Mouse (Mus musculus): ENCODE results near the gene Crybb1. TPM values are rescaled to one million over a fixed set of nuclear protein-coding genes. Genes with fewer than 3 reads are reported as not detected.

The Crybb1 gene
- total and polyA plus RNA-seq, 2 experiments from 2014 or later = 5.0 to 10.8 TPM

DNA sequence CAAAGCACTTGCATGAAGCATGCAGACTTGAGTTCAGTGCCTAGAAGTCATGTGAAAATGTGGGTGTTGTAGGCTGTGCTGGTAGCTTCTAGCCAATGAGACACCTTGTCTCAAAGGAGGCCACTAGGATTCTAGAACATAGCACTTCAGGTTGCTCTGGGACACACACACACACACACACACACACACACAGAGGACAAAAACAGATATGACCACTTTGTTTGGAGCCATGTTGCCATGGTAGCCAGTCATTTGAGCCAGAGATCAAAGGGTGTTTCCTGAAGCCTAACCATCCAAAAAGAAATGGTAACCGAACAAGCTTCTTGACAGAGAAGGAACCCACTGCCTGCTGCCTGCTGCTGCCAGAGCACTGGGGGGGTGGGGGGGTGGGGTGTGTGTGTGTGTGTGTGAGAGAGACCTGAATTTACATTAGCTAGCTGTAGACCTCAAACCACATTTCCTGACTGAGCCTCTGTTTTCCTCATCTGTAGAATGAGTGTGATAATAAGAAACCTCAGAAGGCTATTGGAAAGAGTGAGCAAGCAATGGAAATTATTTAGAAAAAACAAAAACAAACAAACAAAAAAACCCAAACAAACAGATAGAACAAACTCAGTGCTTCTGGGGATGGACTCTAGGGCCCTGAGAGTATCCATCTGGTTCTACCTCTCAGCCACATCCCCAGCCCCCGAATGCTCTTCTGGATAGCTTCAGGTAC lies 18.3 kb downstream of the Crybb1 start:
- Histone ChIP-seq H3K4me1 (ENCODE audit: insufficient read depth) (peaks cover 2% of the 10 kb centered on the region; the same call in 1 of the 2 replicates), H3K9ac (no peak overlapping the region), H3K4me2 (ENCODE audit: low read depth) (no peak overlapping the region), H3K36me3 (ENCODE audit: insufficient read depth) (no peaks in the 10 kb centered on the region), H3K27me3 (ENCODE audit: insufficient read depth, low read length) (no peaks in the 10 kb centered on the region), H3K27ac (ENCODE audit: low read depth, low read length) (no peak overlapping the region), H3K9me3 (ENCODE audit: low read length) (no peaks in the 10 kb centered on the region), H3K4me3 (ENCODE audit: low read depth, low read length) (no peak overlapping the region)
- WGBS = 55% methylated on average over 2 of the region's 2 CpGs
- DNase-seq (no peak), ATAC-seq (no peak)
- TF ChIP-seq CTCF (IDR thresholded peaks at IDR 0.05; ENCODE audit: low read depth) = no peak

DNA sequence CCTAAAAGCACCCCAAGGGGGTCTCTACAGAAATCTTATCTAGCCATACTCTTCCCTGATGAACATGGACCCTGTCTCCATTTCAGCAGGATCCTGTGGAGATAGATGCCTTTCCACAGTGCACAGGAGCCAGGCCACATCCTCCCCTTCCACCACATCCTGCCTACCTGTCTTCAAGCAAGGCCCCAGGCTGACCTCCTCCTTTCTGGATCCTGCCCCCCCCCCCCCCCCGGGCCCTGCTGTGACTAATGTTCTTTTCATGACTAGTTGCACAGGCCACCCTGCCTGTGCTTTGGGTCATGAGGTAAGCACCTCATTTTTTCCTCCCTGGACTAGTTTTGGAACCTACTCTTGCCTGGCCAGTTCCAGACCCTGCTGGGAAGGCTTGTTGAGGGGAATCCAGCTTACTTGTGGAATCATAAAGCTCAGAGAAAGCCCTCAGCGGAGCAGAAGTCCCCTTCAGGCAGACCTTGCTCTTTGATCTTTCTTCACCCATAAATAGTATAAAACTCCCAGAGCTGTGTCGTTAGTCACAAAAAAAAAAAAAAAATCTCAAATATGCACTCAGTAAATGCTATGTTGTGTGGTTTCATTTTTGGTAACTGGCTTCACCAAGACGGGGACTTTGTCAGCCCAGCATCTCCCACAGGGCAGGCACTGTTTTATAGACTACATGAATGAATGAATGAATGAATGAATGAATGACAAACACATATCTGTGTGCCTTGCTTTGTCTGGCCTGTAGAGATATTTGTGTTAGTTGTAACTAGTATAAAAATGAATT lies 19.6 kb downstream of the Crybb1 start:
- TF ChIP-seq CTCF (IDR thresholded peaks at IDR 0.05; ENCODE audit: low read depth) = no peak
- peaks cover 2% of the 10 kb centered on the region; the same call in 1 of the 2 replicates for H3K4me1 ChIP-seq (ENCODE audit: insufficient read depth)
- no peaks in the 10 kb centered on the region for H3K36me3 ChIP-seq (ENCODE audit: insufficient read depth)
- H3K27ac ChIP-seq (ENCODE audit: low read depth, low read length) = no peak overlapping the region
- no peak overlapping the region for H3K9ac ChIP-seq
- H3K9me3 ChIP-seq (ENCODE audit: low read length) = no peaks in the 10 kb centered on the region
- no peaks in the 10 kb centered on the region for H3K27me3 ChIP-seq (ENCODE audit: insufficient read depth, low read length)
- no peak for ATAC-seq
- no peak for DNase-seq
- no peak overlapping the region; the same call in 1 of the 2 replicates for H3K4me3 ChIP-seq (ENCODE audit: low read depth, low read length)
- H3K4me2 ChIP-seq (ENCODE audit: low read depth) = peak overlapping the region; percentile 96; the same call in 1 of the 2 replicates
- 50% methylated on average over 4 of the region's 4 CpGs for WGBS

DNA sequence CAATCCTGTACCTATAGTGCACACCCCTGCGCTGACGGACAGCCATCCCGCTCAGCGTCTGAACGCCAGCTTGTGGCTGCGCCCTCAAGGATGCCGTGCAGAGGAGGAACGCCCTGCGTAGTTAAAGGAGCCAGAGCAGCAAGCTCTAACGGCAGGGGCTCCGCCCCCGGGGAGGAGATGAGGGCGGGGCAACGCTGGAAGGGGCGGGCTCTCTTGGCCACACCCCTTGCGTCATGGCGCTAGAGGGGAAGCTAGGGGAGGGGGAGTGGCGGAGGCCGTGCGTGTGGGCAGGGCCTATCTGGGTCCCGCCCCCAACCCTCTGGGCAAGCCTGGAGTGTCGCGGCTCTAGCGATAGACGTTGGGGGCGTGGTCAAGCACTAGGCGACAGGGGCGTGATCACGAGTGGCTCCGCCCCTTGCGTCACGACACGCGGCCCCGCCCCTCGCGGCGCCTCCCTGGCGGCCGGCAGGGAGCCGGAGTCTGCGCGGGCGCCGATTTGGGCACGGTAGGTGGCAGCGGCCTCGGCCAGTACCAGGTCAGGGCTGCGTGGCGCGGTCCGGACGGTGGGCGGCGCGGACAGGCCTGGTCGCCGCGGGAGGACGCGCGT lies 20.8 kb downstream of the Crybb1 start, which contains the start of gene Tpst2:
Gene Tpst2, plus strand, starts transcription at position 425 of the 607 bp plus-strand sequence.
- peak within 1 kb of the TSS; percentile 68 for H3K9ac ChIP-seq
- 1% methylated on average over 59 of the region's 62 CpGs for WGBS
- ATAC-seq (peak; percentile 96), DNase-seq (peak; percentile 100)
- no peaks in the 10 kb centered on the region for H3K27me3 ChIP-seq (ENCODE audit: insufficient read depth, low read length)
- peak within 1 kb of the TSS; percentile 81 for H3K27ac ChIP-seq (ENCODE audit: low read depth, low read length)
- H3K4me1 ChIP-seq (ENCODE audit: insufficient read depth) = no peaks in the 10 kb centered on the region
- no peaks in the 10 kb centered on the region for H3K36me3 ChIP-seq (ENCODE audit: insufficient read depth)
- H3K4me3 ChIP-seq (ENCODE audit: low read depth, low read length) = peak within 1 kb of the TSS; percentile 83
- peak; percentile 32; the same call in 1 of the 2 replicates for TF ChIP-seq CTCF (IDR thresholded peaks at IDR 0.05; ENCODE audit: low read depth)
- no peaks in the 10 kb centered on the region for H3K9me3 ChIP-seq (ENCODE audit: low read length)
- H3K4me2 ChIP-seq (ENCODE audit: low read depth) = peak within 1 kb of the TSS; percentile 96

DNA sequence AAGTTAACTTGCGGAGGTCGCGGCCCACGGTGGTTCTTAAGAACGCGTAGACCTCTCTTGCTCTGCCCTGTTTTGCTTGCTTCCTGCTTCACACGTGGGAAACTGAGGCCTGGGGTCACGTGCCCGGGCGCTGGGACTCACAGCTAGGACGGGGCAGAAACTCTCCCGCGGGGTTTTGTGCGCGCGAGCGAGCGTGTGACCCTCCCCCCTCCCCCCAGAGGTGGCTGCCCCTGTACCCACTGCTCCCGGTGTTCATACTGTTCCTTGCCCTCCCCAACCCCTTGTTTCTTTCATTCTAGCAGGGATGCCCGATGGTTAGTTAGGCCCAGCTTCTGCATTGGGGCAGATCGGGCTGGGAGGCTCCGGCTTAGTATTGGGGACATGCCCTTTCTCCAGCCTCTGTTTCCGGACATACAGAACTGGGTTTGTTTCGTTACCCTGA lies 21.3 kb downstream of the Crybb1 start:
- DNase-seq (no peak), ATAC-seq (no peak)
- WGBS = 0% methylated on average over 24 of the region's 24 CpGs
- Histone ChIP-seq H3K9ac (peak overlapping the region; percentile 68), H3K27ac (ENCODE audit: low read depth, low read length) (peak overlapping the region; percentile 59; the same call in 1 of the 2 replicates), H3K4me2 (ENCODE audit: low read depth) (peak overlapping the region; percentile 96), H3K9me3 (ENCODE audit: low read length) (no peaks in the 10 kb centered on the region), H3K4me1 (ENCODE audit: insufficient read depth) (no peaks in the 10 kb centered on the region), H3K4me3 (ENCODE audit: low read depth, low read length) (peak overlapping the region; percentile 83), H3K36me3 (ENCODE audit: insufficient read depth) (no peaks in the 10 kb centered on the region), H3K27me3 (ENCODE audit: insufficient read depth, low read length) (no peaks in the 10 kb centered on the region)
- no peak for TF ChIP-seq CTCF (IDR thresholded peaks at IDR 0.05; ENCODE audit: low read depth)

DNA sequence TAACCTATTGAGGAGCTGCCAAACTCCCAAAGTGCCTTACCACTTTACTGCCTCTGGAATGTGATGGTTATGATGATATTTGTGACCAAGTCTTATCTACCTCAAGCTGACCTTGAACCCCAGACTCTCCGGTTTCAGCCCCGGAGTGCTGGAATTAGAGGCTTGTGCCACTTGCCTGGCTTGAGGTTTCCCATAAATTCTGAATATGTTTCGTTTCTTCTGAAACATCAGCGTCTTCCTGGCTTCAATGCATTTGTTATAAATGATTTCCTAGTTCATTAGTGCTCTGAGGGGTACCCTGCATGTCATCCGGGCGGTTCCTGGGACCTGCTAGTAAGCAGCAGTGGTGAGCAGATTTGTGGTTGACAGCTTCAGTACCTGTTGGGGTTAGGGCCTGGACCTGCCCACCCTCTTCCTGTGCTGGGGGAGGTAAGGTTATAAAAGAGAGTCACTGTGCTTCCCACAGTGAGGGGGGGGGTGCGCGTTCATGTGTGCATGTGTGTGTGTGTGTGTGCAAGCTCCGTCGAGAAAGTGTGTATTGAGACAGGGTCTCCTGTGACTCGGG lies 22.4 kb downstream of the Crybb1 start:
- Histone ChIP-seq H3K4me2 (ENCODE audit: low read depth) (no peak overlapping the region), H3K36me3 (ENCODE audit: insufficient read depth) (no peaks in the 10 kb centered on the region), H3K27ac (ENCODE audit: low read depth, low read length) (no peak overlapping the region), H3K27me3 (ENCODE audit: insufficient read depth, low read length) (no peaks in the 10 kb centered on the region), H3K4me3 (ENCODE audit: low read depth, low read length) (no peak overlapping the region), H3K4me1 (ENCODE audit: insufficient read depth) (no peaks in the 10 kb centered on the region), H3K9me3 (ENCODE audit: low read length) (no peaks in the 10 kb centered on the region), H3K9ac (peak overlapping the region; percentile 15; the same call in 1 of the 2 replicates)
- no peak for TF ChIP-seq CTCF (IDR thresholded peaks at IDR 0.05; ENCODE audit: low read depth)
- 92% methylated on average over 11 of the region's 11 CpGs for WGBS
- DNase-seq = no peak
- no peak for ATAC-seq

DNA sequence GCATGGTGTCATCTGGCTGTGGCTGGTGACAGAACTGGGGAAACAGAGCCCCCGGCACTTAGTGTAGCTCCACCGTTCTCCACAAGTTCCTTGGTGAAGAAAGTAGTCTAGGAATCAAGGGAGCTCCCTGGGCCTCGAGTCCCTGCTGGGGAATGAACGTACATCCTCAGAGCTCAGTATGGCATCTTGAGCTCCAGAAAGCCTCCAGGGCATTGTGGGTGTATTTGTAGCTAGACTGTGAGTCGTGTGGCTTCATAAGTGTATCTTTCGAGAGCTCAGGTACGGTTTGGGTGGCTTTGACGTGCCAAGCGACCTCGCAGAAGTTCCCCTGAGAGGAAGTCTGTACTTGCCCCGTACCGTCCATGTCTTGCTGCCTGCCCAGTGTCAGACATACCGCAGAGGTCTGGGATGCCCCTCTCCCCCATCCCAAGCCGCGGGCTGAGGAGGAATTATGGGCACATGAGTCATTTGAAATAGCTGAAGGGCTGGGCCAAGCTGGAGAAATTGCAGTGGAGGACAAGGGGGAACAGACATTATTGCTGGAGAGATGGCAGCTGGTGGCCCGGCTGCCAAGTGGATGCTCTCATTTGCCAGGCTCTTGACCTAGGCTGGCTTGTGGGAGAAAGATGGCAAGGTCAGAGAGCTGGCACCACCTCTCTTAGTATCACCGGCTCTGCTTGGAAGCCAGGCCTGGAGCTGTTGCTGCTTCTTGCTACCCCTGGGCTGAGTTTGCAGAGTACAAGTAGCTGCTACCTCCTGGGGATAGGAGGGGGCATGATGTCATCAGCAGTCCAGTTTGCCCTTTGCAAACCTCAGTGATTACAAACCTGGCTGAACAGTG lies 23.8 kb downstream of the Crybb1 start:
- no peaks in the 10 kb centered on the region for H3K27me3 ChIP-seq (ENCODE audit: insufficient read depth, low read length)
- no peak overlapping the region for H3K4me3 ChIP-seq (ENCODE audit: low read depth, low read length)
- no peak overlapping the region for H3K27ac ChIP-seq (ENCODE audit: low read depth, low read length)
- no peaks in the 10 kb centered on the region for H3K9me3 ChIP-seq (ENCODE audit: low read length)
- no peak for TF ChIP-seq CTCF (IDR thresholded peaks at IDR 0.05; ENCODE audit: low read depth)
- no peak overlapping the region for H3K4me2 ChIP-seq (ENCODE audit: low read depth)
- ATAC-seq (no peak), DNase-seq (no peak)
- H3K36me3 ChIP-seq (ENCODE audit: insufficient read depth) = no peaks in the 10 kb centered on the region
- no peak overlapping the region for H3K9ac ChIP-seq
- 88% methylated on average over 17 of the region's 17 CpGs for WGBS
- no peaks in the 10 kb centered on the region for H3K4me1 ChIP-seq (ENCODE audit: insufficient read depth)

Measured in forebrain, postnatal 0 days (tissue).